In the genomic region with DNA sequence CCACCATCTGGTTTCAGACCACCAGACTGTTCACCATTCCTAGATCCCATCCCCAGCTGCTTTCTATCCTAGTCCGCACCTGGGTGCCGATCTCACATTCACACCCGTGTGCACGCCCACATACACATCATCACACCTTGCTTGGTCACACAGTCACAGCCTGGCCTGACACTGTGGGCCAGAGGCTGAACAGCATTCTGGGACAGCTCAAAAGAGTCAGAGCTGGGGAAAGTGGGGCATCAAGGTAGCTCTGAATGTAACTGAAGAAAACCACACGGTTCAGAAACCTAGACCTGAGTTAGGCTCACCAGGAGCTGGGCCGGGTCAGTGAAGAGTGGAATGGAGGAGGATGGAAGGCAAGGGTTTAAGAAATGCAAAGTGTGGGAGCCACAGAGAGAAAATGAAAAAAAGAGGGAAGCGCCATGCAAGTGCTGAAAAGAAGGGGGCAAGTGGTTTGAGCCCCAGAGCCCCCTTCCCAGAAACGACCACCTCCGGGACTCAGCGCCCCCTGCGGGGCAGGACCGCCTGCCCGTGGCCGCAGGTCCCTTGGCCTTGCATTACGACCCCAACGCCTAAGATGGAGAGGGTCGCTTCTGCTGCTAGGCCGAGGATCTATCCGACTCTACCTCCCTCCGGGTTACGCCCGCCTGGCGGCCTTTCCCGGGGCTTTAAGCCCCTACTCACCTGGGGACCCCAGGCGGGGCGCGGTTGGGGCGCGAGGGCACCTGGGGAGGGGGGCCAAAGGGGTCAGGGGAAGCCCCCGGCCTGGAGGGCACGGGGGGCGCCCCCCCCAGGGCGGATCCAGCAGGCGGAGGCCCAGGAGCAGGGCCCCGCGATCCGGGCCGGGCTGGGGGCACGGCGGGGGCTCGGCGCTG, we compare ENCODE assay signal across 8 mouse cellular contexts. TPM values are rescaled to one million over a fixed set of nuclear protein-coding genes. Genes with fewer than 3 reads are reported as not detected.
DNase-seq lines count a peak whose midpoint lies in the region; ATAC-seq and TF ChIP-seq lines count a peak whose summit lies in the region.

No protein-coding gene starts in this region.

- DNase-seq in heart, adult 8-10 months (ENCODE audit: low spot score), result no peak
- no peak for DNase-seq in ES-E14 (ENCODE audit: low read depth, low spot score)
- no peak for DNase-seq in liver, postnatal 0 days
- no peak for DNase-seq in layer of hippocampus, postnatal 36 days
- DNase-seq in adrenal gland, postnatal 10 days, result no peak
- no peak for DNase-seq in frontal cortex, adult 2 months (ENCODE audit: extremely low spot score in 1 of 2, low spot score in 1 of 2)

- no peak for TF ChIP-seq CTCF in liver, postnatal 0 days (IDR thresholded peaks at IDR 0.05; ENCODE audit: low read depth)

- H3K4me3 ChIP-seq in heart, embryonic 12.5 days, result peak overlapping the region; percentile 69
- peak overlapping the region; percentile 74 to 81 for H3K4me3 ChIP-seq in ES-E14 (ENCODE audit: insufficient read depth in 1 of 2, low read depth in 1 of 2, low read length in 2 of 2, poor library complexity in 1 of 2, severe bottlenecking in 1 of 2)
- H3K4me3 ChIP-seq in forebrain, embryonic 15.5 days, result peak overlapping the region; percentile 45
- peak overlapping the region; percentile 52 for H3K4me3 ChIP-seq in liver, postnatal 0 days (ENCODE audit: low read depth, low read length)

- no peak; the same call in 1 of the 2 replicates for ATAC-seq in heart, embryonic 12.5 days (ENCODE audit: insufficient number of reproducible peaks, low FRiP score)
- no peak for ATAC-seq in forebrain, embryonic 15.5 days (replicated peaks)
- ATAC-seq in liver, postnatal 0 days, result peak; percentile 5; the same call in 1 of the 2 replicates

- H3K4me2 ChIP-seq in heart, embryonic 12.5 days, result peak overlapping the region; percentile 99
- peak overlapping the region; percentile 78 for H3K4me2 ChIP-seq in forebrain, embryonic 15.5 days (replicated peaks)
- H3K4me2 ChIP-seq in liver, postnatal 0 days (ENCODE audit: low read depth, low read length), result peak overlapping the region; percentile 94

- no peaks in the 10 kb centered on the region for H3K9me3 ChIP-seq in heart, embryonic 12.5 days (replicated peaks)
- H3K9me3 ChIP-seq in ES-E14 (ENCODE audit: control insufficient read depth, insufficient read depth, low read depth, low read length), result no peaks in the 10 kb centered on the region
- no peaks in the 10 kb centered on the region for H3K9me3 ChIP-seq in forebrain, embryonic 15.5 days
- H3K9me3 ChIP-seq in liver, postnatal 0 days (ENCODE audit: low read length), result no peaks in the 10 kb centered on the region

- H3K27me3 ChIP-seq in heart, embryonic 12.5 days (replicated peaks), result peaks cover 13% of the 10 kb centered on the region
- H3K27me3 ChIP-seq in forebrain, embryonic 15.5 days, result no peaks in the 10 kb centered on the region
- peaks cover 9% of the 10 kb centered on the region for H3K27me3 ChIP-seq in liver, postnatal 0 days (ENCODE audit: insufficient read depth, low read length)

- TF ChIP-seq EP300 in liver, postnatal 0 days (IDR thresholded peaks at IDR 0.05; ENCODE audit: low read depth), result no peak

- peak overlapping the region; percentile 86 for H3K9ac ChIP-seq in heart, embryonic 12.5 days
- H3K9ac ChIP-seq in ES-E14 (ENCODE audit: insufficient read depth, low read depth, low read length, poor library complexity, severe bottlenecking), result peak overlapping the region; percentile 66
- peak overlapping the region; percentile 44 for H3K9ac ChIP-seq in forebrain, embryonic 15.5 days (replicated peaks)
- peak overlapping the region; percentile 53 for H3K9ac ChIP-seq in liver, postnatal 0 days (replicated peaks)

- in situ Hi-C loops in ES-E14 (cut with MboI; ENCODE audit: low sequenced_read_pairs in 2 of 2, unreplicated experiment in 2 of 2), result no loop called here

- 11% methylated on average over 35 of the region's 42 CpGs for WGBS in heart, embryonic 12.5 days
- 11% methylated on average over 39 of the region's 42 CpGs for WGBS in forebrain, embryonic 15.5 days
- WGBS in liver, postnatal 0 days (ENCODE audit: insufficient replicate concordance), result 12% methylated on average over 35 of the region's 42 CpGs

- peaks cover 35% of the 10 kb centered on the region for H3K36me3 ChIP-seq in heart, embryonic 12.5 days
- peaks cover 15% of the 10 kb centered on the region; the same call in 1 of the 2 replicates for H3K36me3 ChIP-seq in ES-E14 (ENCODE audit: control insufficient read depth, insufficient read depth, low read length, poor library complexity, severe bottlenecking)
- H3K36me3 ChIP-seq in forebrain, embryonic 15.5 days, result peaks cover 24% of the 10 kb centered on the region
- peaks cover 12% of the 10 kb centered on the region for H3K36me3 ChIP-seq in liver, postnatal 0 days (replicated peaks; ENCODE audit: insufficient read depth, low read length)

- H3K27ac ChIP-seq in heart, embryonic 12.5 days (ENCODE audit: poor library complexity, severe bottlenecking), result no peak overlapping the region
- no peak overlapping the region for H3K27ac ChIP-seq in ES-E14 (ENCODE audit: insufficient read depth, low read depth, low read length, poor library complexity, severe bottlenecking)
- H3K27ac ChIP-seq in forebrain, embryonic 15.5 days (replicated peaks), result no peak overlapping the region
- no peak overlapping the region for H3K27ac ChIP-seq in liver, postnatal 0 days (ENCODE audit: low read depth)

- H3K4me1 ChIP-seq in heart, embryonic 12.5 days (replicated peaks), result peaks cover 42% of the 10 kb centered on the region
- H3K4me1 ChIP-seq in ES-E14 (ENCODE audit: control insufficient read depth in 2 of 2, insufficient read depth in 2 of 2, low read length in 2 of 2, poor library complexity in 1 of 2), result peaks cover 0 to 10% of the 10 kb centered on the region in 2 experiments; a peak in 2 of 4 replicates
- H3K4me1 ChIP-seq in forebrain, embryonic 15.5 days, result peaks cover 15% of the 10 kb centered on the region
- peaks cover 15% of the 10 kb centered on the region for H3K4me1 ChIP-seq in liver, postnatal 0 days (ENCODE audit: insufficient read depth)

TF ChIP-seq in ES-E14, 5 proteins besides CTCF, POLR2A, EP300 and RAD21:
- TF ChIP-seq MAFK (IDR thresholded peaks at IDR 0.05; ENCODE audit: insufficient read depth, low read depth, low read length) (no peak), ZNF384 (IDR thresholded peaks at IDR 0.05; ENCODE audit: low read depth, low read length) (no peak), HCFC1 (IDR thresholded peaks at IDR 0.05; ENCODE audit: borderline replicate concordance, insufficient read depth, low read length) (no peak), CHD2 (IDR thresholded peaks at IDR 0.05; ENCODE audit: low read depth, low read length) (no peak), ZC3H11A (IDR thresholded peaks at IDR 0.05; ENCODE audit: borderline replicate concordance, low read depth, low read length) (no peak)

RNA-seq across cellular contexts. Expression of gene Swi5, which starts 23.8 kb away (rescaled TPM):
- 284 and 317 TPM in 2 replicates for polyA plus RNA-seq in heart, embryonic 12.5 days (2016; fragmentation: Nextera tagmentation; extraction: Ambion mirVana)
- 100 to 1,000 TPM; 221 to 257 (median 231) TPM for total RNA-seq in heart, adult 8-10 months (2022)
- total RNA-seq in ES-E14 (2012; rRNA removed), result 172 and 280 TPM in 2 replicates
- 369 and 379 TPM in 2 replicates for polyA plus RNA-seq in forebrain, embryonic 15.5 days (2015; fragmentation: Nextera tagmentation; extraction: Ambion mirVana)
- 188 and 209 TPM in 2 replicates for polyA plus RNA-seq in liver, postnatal 0 days (2015; fragmentation: Nextera tagmentation; extraction: Ambion mirVana)
- total RNA-seq in layer of hippocampus, postnatal 36 days (2021), result 100 to 1,000 TPM; 208 to 224 TPM
- 100 to 1,000 TPM; 248 to 255 TPM for total RNA-seq in adrenal gland, postnatal 10 days (2021)
- 267 and 274 TPM in 2 replicates for polyA plus RNA-seq in frontal cortex, adult 2 months (2012; rRNA removed)

RNA-seq across cellular contexts. Expression of gene Golga2, which starts 24.5 kb away (rescaled TPM):
- 28.4 and 30.7 TPM in 2 replicates for polyA plus RNA-seq in heart, embryonic 12.5 days (2016; fragmentation: Nextera tagmentation; extraction: Ambion mirVana)
- 10 to 100 TPM; 75.1 to 88.9 (median 80.2) TPM for total RNA-seq in heart, adult 8-10 months (2022)
- 42.2 and 49.9 TPM in 2 replicates for total RNA-seq in ES-E14 (2012; rRNA removed)
- 24.7 and 27.4 TPM in 2 replicates for polyA plus RNA-seq in forebrain, embryonic 15.5 days (2015; fragmentation: Nextera tagmentation; extraction: Ambion mirVana)
- polyA plus RNA-seq in liver, postnatal 0 days (2015; fragmentation: Nextera tagmentation; extraction: Ambion mirVana), result 5.8 and 7.0 TPM in 2 replicates
- total RNA-seq in layer of hippocampus, postnatal 36 days (2021), result 10 to 100 TPM; 79.9 to 81.2 TPM
- total RNA-seq in adrenal gland, postnatal 10 days (2021), result 10 to 100 TPM; 62.1 to 77.3 TPM
- 59.2 and 66.6 TPM in 2 replicates for polyA plus RNA-seq in frontal cortex, adult 2 months (2012; rRNA removed)

RNA-seq across cellular contexts. Expression of gene Ciz1, which starts 40.4 kb away (rescaled TPM):
- polyA plus RNA-seq in heart, embryonic 12.5 days (2016; fragmentation: Nextera tagmentation; extraction: Ambion mirVana), result 40.5 and 42.2 TPM in 2 replicates
- total RNA-seq in heart, adult 8-10 months (2022), result 10 to 100 TPM; 25.8 to 34.9 (median 28.0) TPM
- total RNA-seq in ES-E14 (2012; rRNA removed), result 13.6 and 18.7 TPM in 2 replicates
- polyA plus RNA-seq in forebrain, embryonic 15.5 days (2015; fragmentation: Nextera tagmentation; extraction: Ambion mirVana), result 54.0 and 55.3 TPM in 2 replicates
- polyA plus RNA-seq in liver, postnatal 0 days (2015; fragmentation: Nextera tagmentation; extraction: Ambion mirVana), result 9.0 and 9.9 TPM in 2 replicates
- 10 to 100 TPM; 69.8 to 94.5 TPM for total RNA-seq in layer of hippocampus, postnatal 36 days (2021)
- 10 to 100 TPM; 49.0 to 63.5 TPM for total RNA-seq in adrenal gland, postnatal 10 days (2021)
- 164 and 170 TPM in 2 replicates for polyA plus RNA-seq in frontal cortex, adult 2 months (2012; rRNA removed)

RNA-seq across cellular contexts. Expression of gene Dnm1, which starts 41.5 kb away (rescaled TPM):
- 6.2 and 7.6 TPM in 2 replicates for polyA plus RNA-seq in heart, embryonic 12.5 days (2016; fragmentation: Nextera tagmentation; extraction: Ambion mirVana)
- total RNA-seq in heart, adult 8-10 months (2022), result 1 to 10 TPM; 3.5 to 7.5 (median 4.6) TPM
- total RNA-seq in ES-E14 (2012; rRNA removed), result 1.5 and 2.5 TPM in 2 replicates
- 23.7 and 29.1 TPM in 2 replicates for polyA plus RNA-seq in forebrain, embryonic 15.5 days (2015; fragmentation: Nextera tagmentation; extraction: Ambion mirVana)
- 0.06 and 0.25 TPM in 2 replicates for polyA plus RNA-seq in liver, postnatal 0 days (2015; fragmentation: Nextera tagmentation; extraction: Ambion mirVana)
- total RNA-seq in layer of hippocampus, postnatal 36 days (2021), result 1,000 to 10,000 TPM; 1,246 to 1,312 TPM
- total RNA-seq in adrenal gland, postnatal 10 days (2021), result 10 to 100 TPM; 15.8 to 23.8 TPM
- polyA plus RNA-seq in frontal cortex, adult 2 months (2012; rRNA removed), result 1,288 and 1,302 TPM in 2 replicates

RNA-seq across cellular contexts. Expression of gene Uck1, which starts 51.7 kb away (rescaled TPM):
- polyA plus RNA-seq in heart, embryonic 12.5 days (2016; fragmentation: Nextera tagmentation; extraction: Ambion mirVana), result 42.7 and 44.2 TPM in 2 replicates
- total RNA-seq in heart, adult 8-10 months (2022), result 10 to 100 TPM; 22.9 to 24.5 (median 23.3) TPM
- total RNA-seq in ES-E14 (2012; rRNA removed), result 52.1 and 56.8 TPM in 2 replicates
- polyA plus RNA-seq in forebrain, embryonic 15.5 days (2015; fragmentation: Nextera tagmentation; extraction: Ambion mirVana), result 91.5 and 95.3 TPM in 2 replicates
- 26.9 and 33.3 TPM in 2 replicates for polyA plus RNA-seq in liver, postnatal 0 days (2015; fragmentation: Nextera tagmentation; extraction: Ambion mirVana)
- total RNA-seq in layer of hippocampus, postnatal 36 days (2021), result 10 to 100 TPM; 53.1 to 58.3 TPM
- total RNA-seq in adrenal gland, postnatal 10 days (2021), result 100 to 1,000 TPM; 129 to 184 TPM
- 69.5 and 72.7 TPM in 2 replicates for polyA plus RNA-seq in frontal cortex, adult 2 months (2012; rRNA removed)
